In the genomic region with DNA sequence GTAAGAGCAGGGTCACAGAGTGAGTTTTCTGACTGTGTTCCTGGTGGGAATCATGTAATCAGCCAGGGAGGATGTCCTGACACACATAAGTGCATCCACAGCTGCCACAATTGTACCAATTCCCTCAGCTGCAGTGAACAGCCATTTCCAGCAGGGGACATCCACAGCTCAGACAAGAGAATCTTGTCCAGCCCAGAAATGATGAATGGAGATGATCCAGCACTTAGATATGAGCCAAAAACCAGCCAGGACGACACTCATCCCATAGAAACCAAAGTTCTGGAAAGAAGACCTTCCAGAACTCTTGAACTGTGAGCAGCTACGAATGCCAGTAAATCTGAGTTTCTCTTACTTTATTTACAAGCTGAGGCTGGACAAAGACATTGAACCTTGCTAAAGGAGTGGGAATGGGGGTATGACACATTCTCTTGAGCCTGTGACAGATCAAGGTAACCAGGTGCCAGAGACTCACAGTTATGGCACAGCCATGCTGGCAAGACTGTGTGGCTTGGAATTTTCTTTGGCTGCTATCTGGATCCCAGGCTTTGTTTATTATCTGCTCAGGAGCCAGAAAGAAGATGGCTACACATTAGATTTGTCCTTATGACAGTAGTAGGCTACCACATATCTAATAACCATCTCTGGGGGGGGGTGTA, we compare ENCODE assay signal across 10 mouse cellular contexts.
DNase-seq lines count a peak whose midpoint lies in the region; ATAC-seq lines count a peak whose summit lies in the region.
"Had no signal": no experiment of that assay in that cellular context is flagged by ENCODE, and none has a peak within 500 bp of the region (broad histone marks: within the 10 kb centered on the region; RNA-seq: fewer than 3 reads in every experiment).

No protein-coding gene starts in this region.

- no peaks in the 10 kb centered on the region for H3K27me3 ChIP-seq in embryonic facial prominence, embryonic 14.5 days (replicated peaks; ENCODE audit: control insufficient read depth, insufficient read depth, low read length)
- no peaks in the 10 kb centered on the region for H3K27me3 ChIP-seq in hindbrain, embryonic 14.5 days (ENCODE audit: control insufficient read depth, insufficient read depth, low read length)
- no peaks in the 10 kb centered on the region for H3K27me3 ChIP-seq in neural tube, embryonic 12.5 days (replicated peaks)
- H3K27me3 ChIP-seq: embryonic facial prominence, embryonic 15.5 days had no signal

- ATAC-seq in embryonic facial prominence, embryonic 14.5 days (ENCODE audit: low read depth), result no peak
- ATAC-seq in hindbrain, embryonic 14.5 days (ENCODE audit: low FRiP score), result peak; percentile 57; the same call in 1 of the 2 replicates
- 0 out of 2 replicates have a peak, but pooled peaks have one; percentile 29 for ATAC-seq in neural tube, embryonic 12.5 days (ENCODE audit: low FRiP score, low read depth)

- H3K4me1 ChIP-seq in embryonic facial prominence, embryonic 14.5 days (ENCODE audit: control insufficient read depth, insufficient read depth, low read length), result no peaks in the 10 kb centered on the region
- no peaks in the 10 kb centered on the region for H3K4me1 ChIP-seq in hindbrain, embryonic 14.5 days (replicated peaks; ENCODE audit: control insufficient read depth, insufficient read depth, low read length)
- H3K4me1 ChIP-seq in neural tube, embryonic 12.5 days, result no peaks in the 10 kb centered on the region

- intact Hi-C loops in left cerebral cortex, postnatal 36 days (cut with DNase I), result loop anchor here (5.0 kb wide), 1 partner anchor 709 kb away; no protein-coding TSS in a partner anchor

- no peaks in the 10 kb centered on the region for H3K9me3 ChIP-seq in embryonic facial prominence, embryonic 14.5 days (ENCODE audit: control insufficient read depth, low read length)
- no peaks in the 10 kb centered on the region for H3K9me3 ChIP-seq in hindbrain, embryonic 14.5 days (ENCODE audit: control insufficient read depth, low read length)
- no peaks in the 10 kb centered on the region for H3K9me3 ChIP-seq in neural tube, embryonic 12.5 days
- H3K9me3 ChIP-seq: embryonic facial prominence, embryonic 15.5 days had no signal

- H3K4me2 ChIP-seq in embryonic facial prominence, embryonic 14.5 days (ENCODE audit: low read depth, low read length), result no peak overlapping the region
- H3K4me2 ChIP-seq in hindbrain, embryonic 14.5 days (replicated peaks), result no peak overlapping the region
- H3K4me2 ChIP-seq in neural tube, embryonic 12.5 days (replicated peaks), result no peak overlapping the region
- H3K4me2 ChIP-seq: embryonic facial prominence, embryonic 15.5 days had no signal

- H3K27ac ChIP-seq in embryonic facial prominence, embryonic 14.5 days (replicated peaks; ENCODE audit: low read depth, low read length), result no peak overlapping the region
- no peak overlapping the region for H3K27ac ChIP-seq in hindbrain, embryonic 14.5 days
- no peak overlapping the region for H3K27ac ChIP-seq in neural tube, embryonic 12.5 days
- H3K27ac ChIP-seq: embryonic facial prominence, embryonic 15.5 days; macrophage had no signal

- no peak overlapping the region for H3K4me3 ChIP-seq in embryonic facial prominence, embryonic 14.5 days (ENCODE audit: low read depth, low read length)
- H3K4me3 ChIP-seq in hindbrain, embryonic 14.5 days (replicated peaks; ENCODE audit: low read length), result no peak overlapping the region
- H3K4me3 ChIP-seq in neural tube, embryonic 12.5 days, result no peak overlapping the region
- H3K4me3 ChIP-seq: embryonic facial prominence, embryonic 15.5 days had no signal

- no peak overlapping the region for H3K9ac ChIP-seq in embryonic facial prominence, embryonic 14.5 days (ENCODE audit: low read depth, low read length)
- no peak overlapping the region for H3K9ac ChIP-seq in hindbrain, embryonic 14.5 days
- H3K9ac ChIP-seq in neural tube, embryonic 12.5 days, result no peak overlapping the region
- H3K9ac ChIP-seq: embryonic facial prominence, embryonic 15.5 days had no signal

- 28% methylated on average over 2 of the region's 2 CpGs for WGBS in embryonic facial prominence, embryonic 14.5 days
- 46% methylated on average over 2 of the region's 2 CpGs for WGBS in hindbrain, embryonic 14.5 days
- WGBS in neural tube, embryonic 12.5 days, result 56% methylated on average over 2 of the region's 2 CpGs

- peak; percentile 21 for DNase-seq in adrenal gland, adult 2 months
- DNase-seq in adrenal gland, postnatal 4 days (ENCODE audit: low spot score in 2 of 2), result no peak
- DNase-seq in adrenal gland, postnatal 14 days, result peak; percentile 34
- peak; percentile 79 for DNase-seq in embryonic facial prominence, embryonic 14.5 days (ENCODE audit: low spot score)
- DNase-seq in hindbrain, embryonic 14.5 days (ENCODE audit: low spot score), result peak; percentile 72
- DNase-seq in left cerebral cortex, postnatal 36 days (ENCODE audit: low spot score in 2 of 2), result peak; percentile 36 to 46
- DNase-seq in urinary bladder, postnatal 4 days (ENCODE audit: low spot score in 2 of 2), result no peak

- H3K36me3 ChIP-seq in embryonic facial prominence, embryonic 14.5 days (ENCODE audit: control insufficient read depth, insufficient read depth, low read length), result no peaks in the 10 kb centered on the region
- H3K36me3 ChIP-seq in hindbrain, embryonic 14.5 days (replicated peaks; ENCODE audit: control insufficient read depth, insufficient read depth), result no peaks in the 10 kb centered on the region
- H3K36me3 ChIP-seq in neural tube, embryonic 12.5 days, result no peaks in the 10 kb centered on the region
- H3K36me3 ChIP-seq: embryonic facial prominence, embryonic 15.5 days had no signal

Comparison
In these comparisons a context has a peak if more than half of its experiments do, and no peak if none do; other contexts are left out.
1. DNase-seq: peak in adrenal gland, adult 2 months (single experiment), adrenal gland, postnatal 14 days (single experiment), embryonic facial prominence, embryonic 14.5 days (single experiment), hindbrain, embryonic 14.5 days (single experiment) and left cerebral cortex, postnatal 36 days (2 of 2); none in adrenal gland, postnatal 4 days (0 of 2) and urinary bladder, postnatal 4 days (0 of 2).